Mouse (Mus musculus) urinary bladder, postnatal 14 days (tissue): ENCODE results near the gene Bmyc.
"Not testable (repeated sequence)": the region's sequence is repeated elsewhere in the genome, so short reads cannot be mapped to it uniquely, and the experiment has no call there.

ENCODE experiments used
- DNase-seq: peaks from one replicate; pipeline ENCODE4 v3.0.0; 2021; ENCODE audit warnings: low spot score

Bmyc gene

GRCm38 (mm10) chr2:25733199-25733930 lies 26.8 kb downstream of the Bmyc start:
- no peak for DNase-seq

GRCm38 (mm10) chr2:25736709-25737108 lies 30.2 kb downstream of the Bmyc start, which contains the start of gene Obp2b:
Gene Obp2b (plus strand): TSS chr2:25737009.
- not testable (repeated sequence) for DNase-seq

- DNase-seq: no peak
These were observed 35.1 kb downstream of the Bmyc start for GRCm38 (mm10) chr2:25741671-25742070.

- no peak for DNase-seq
These were observed 47.7 kb downstream of the Bmyc start for GRCm38 (mm10) chr2:25754201-25754600.
